Mouse (Mus musculus) heart, embryonic 14.5 days (tissue): ENCODE data around the gene Rhoq. TPM values are rescaled to one million over a fixed set of nuclear protein-coding genes. Genes with fewer than 3 reads are reported as not detected.
A peak's percentile ranks its signal among the peaks of the same experiment; 100 is the strongest.

ENCODE experiments used
- ATAC-seq: fragments of 200-750 bp; cut with Nextera tagmentation; 2 replicates; pipeline ENCODE4 v1.8.0; 2017; ENCODE audit warnings: low read depth, moderate TSS enrichment; ENCODE audit not compliant: insufficient number of reproducible peaks, insufficient read depth, low FRiP score
- H3K27ac ChIP-seq, 2 experiments: fragments of 200-500 bp in 1 of 2; fragments of 300-500 bp in 1 of 2; sonication (generic) in 1 of 2; replicated peaks in 1 of 2; 2 replicates each; pipeline ENCODE4 v1.5.1; 2012 to 2014; ENCODE audit warnings: low read depth in 2 of 2, low read length in 2 of 2, control low read depth in 1 of 2, mild to moderate bottlenecking in 1 of 2, mixed read lengths in 1 of 2; ENCODE audit not compliant: control insufficient read depth in 1 of 2, insufficient read depth in 1 of 2
- H3K27me3 ChIP-seq: fragments of 300-500 bp; sonication (generic); 2 replicates; pipeline ENCODE4 v1.6.1; 2014; ENCODE audit warnings: mild to moderate bottlenecking, low read length, control low read depth; ENCODE audit not compliant: control insufficient read depth, insufficient read depth
- H3K36me3 ChIP-seq: fragments of 300-500 bp; sonication (generic); 2 replicates; pipeline ENCODE4 v1.6.1; 2014; ENCODE audit warnings: mild to moderate bottlenecking, control low read depth, low read length, mixed read lengths; ENCODE audit not compliant: control insufficient read depth, insufficient read depth
- H3K4me1 ChIP-seq, 2 experiments: fragments of 200-500 bp in 1 of 2; fragments of 300-500 bp in 1 of 2; sonication (generic) in 1 of 2; 2 replicates each; pipeline ENCODE4 v1.6.1; 2012 to 2014; ENCODE audit warnings: low read length in 2 of 2, control low read depth in 1 of 2, mixed read lengths in 1 of 2; ENCODE audit not compliant: control insufficient read depth in 2 of 2, insufficient read depth in 2 of 2
- H3K4me2 ChIP-seq: fragments of 300-500 bp; sonication (generic); 2 replicates; pipeline ENCODE4 v1.6.1; 2014; ENCODE audit warnings: mild to moderate bottlenecking, low read length
- H3K4me3 ChIP-seq, 2 experiments: fragments of 200-500 bp in 1 of 2; fragments of 300-500 bp in 1 of 2; sonication (generic) in 1 of 2; 2 replicates each; pipeline ENCODE4 v1.5.1; 2012 to 2014; ENCODE audit warnings: low read length in 2 of 2, mild to moderate bottlenecking in 2 of 2, control low read depth in 1 of 2, low read depth in 1 of 2, moderate library complexity in 1 of 2; ENCODE audit not compliant: control insufficient read depth in 1 of 2, insufficient read depth in 1 of 2
- H3K9ac ChIP-seq: fragments of 300-500 bp; sonication (generic); 2 replicates; pipeline ENCODE4 v1.6.1; 2014; ENCODE audit warnings: mild to moderate bottlenecking, low read length
- H3K9me3 ChIP-seq: fragments of 300-500 bp; sonication (generic); 2 replicates; pipeline ENCODE4 v1.6.1; 2016; ENCODE audit warnings: low read length, control low read depth; ENCODE audit not compliant: control insufficient read depth
- WGBS: fragments of 180-500 bp; shearing (Covaris S2); extraction: QIAGEN DNeasy Blood & Tissue Kit; methylation state at CpG from one replicate; pipeline ENCODE4 v1.1.7; 2014; 5-methylcytosine and 5-hydroxymethylcytosine counted together
- polyA plus RNA-seq: library from polyadenylated mRNA; unstranded; fragments of >200 nt; fragmentation: Nextera tagmentation; extraction: Ambion mirVana; gene quantifications from 2 replicates; pipeline ENCODE4 v1.2.1, GENCODE M21; 2014

Rhoq gene
- polyA plus RNA-seq, 1 experiment from 2014 or later: 33.5 TPM

DNA sequence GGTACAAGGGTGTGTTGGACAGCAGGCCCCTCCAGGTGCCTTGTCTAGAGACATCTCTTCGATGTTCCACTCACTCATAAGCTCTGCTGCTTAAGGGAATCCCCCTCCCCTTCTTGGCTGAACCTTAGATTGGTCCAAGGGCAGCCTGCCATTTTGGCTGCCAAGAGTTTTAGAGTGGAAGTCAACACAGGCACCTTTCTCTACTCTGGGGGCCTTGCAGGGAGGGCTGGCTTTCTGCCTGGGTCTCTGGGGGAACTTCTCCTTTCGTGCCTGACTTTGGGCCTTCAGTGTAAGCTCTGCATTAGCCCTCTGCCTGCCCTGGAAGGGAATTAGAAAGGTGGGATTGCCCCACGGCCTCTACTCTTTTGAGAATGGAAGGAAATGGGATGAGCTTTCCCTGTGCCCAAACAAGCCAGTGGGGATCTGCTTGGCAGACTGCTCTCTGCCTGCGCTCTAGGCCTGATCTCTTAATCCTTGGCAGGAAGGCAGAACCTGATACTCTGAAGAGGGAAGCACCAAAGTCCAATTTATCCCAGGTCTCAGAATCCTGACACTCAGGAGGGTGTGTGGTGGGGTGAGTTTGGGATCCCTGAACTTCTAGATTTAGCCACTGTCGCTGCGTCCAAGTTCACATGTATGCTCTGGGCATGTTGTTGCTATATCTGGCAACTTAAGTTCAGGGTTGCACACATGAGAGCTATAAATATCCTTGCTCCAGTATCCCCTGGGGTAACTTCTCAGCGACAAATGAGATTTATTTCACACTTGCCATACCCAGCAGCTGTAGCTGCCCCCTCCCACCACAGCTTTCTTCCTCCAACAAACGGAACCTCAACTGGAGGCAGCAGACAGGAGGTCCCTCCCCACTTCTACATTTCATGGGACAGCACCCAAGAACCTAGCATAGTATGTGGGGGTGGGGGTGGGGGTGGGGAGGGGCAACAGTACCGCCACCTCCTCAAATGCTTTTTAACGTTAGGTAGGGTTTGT lies 4.9 kb downstream of the Rhoq start:
- Histone ChIP-seq H3K9ac (peak overlapping the region; percentile 3), H3K4me2 (peak overlapping the region; percentile 55), H3K36me3 (peaks cover 51% of the 10 kb centered on the region), H3K27ac (peak overlapping the region; percentile 92 to 96), H3K27me3 (no peaks in the 10 kb centered on the region), H3K9me3 (no peaks in the 10 kb centered on the region), H3K4me3 (peak overlapping the region; percentile 0 to 10; a peak in 1 of 4 replicates), H3K4me1 (peaks cover 31 to 50% of the 10 kb centered on the region in 2 experiments)
- WGBS: 51% methylated on average over 10 of the region's 10 CpGs
- no peak for ATAC-seq

DNA sequence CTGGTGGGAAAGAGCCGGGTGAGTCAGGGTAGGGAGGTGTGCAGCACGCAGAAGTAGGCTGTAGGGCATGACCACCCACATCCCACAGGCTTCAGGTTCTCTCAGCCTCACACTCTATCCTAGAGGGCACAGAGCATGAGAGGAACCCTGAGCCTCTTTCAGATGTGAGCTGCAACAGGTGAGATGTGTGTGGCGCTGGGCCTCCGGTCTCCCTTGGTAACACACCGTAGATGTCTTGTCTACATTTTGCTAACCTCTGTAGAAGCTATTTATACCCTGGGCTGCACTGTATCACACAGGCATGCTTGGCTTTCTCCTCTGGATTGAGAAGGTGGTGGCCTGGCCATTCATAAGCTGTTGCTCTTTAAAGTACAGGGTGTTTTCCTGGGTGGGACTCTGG lies 5.7 kb downstream of the Rhoq start:
- Histone ChIP-seq H3K27me3 (no peaks in the 10 kb centered on the region), H3K4me2 (peak overlapping the region; percentile 55), H3K4me1 (peaks cover 31 to 50% of the 10 kb centered on the region in 2 experiments), H3K9me3 (no peaks in the 10 kb centered on the region), H3K4me3 (peak overlapping the region; percentile 0 to 10; a peak in 1 of 4 replicates), H3K36me3 (peaks cover 59% of the 10 kb centered on the region), H3K9ac (peak overlapping the region; percentile 34), H3K27ac (peak overlapping the region; percentile 92 to 96)
- ATAC-seq: no peak; the same call in 1 of the 2 replicates
- WGBS: 60% methylated on average over 5 of the region's 5 CpGs

DNA sequence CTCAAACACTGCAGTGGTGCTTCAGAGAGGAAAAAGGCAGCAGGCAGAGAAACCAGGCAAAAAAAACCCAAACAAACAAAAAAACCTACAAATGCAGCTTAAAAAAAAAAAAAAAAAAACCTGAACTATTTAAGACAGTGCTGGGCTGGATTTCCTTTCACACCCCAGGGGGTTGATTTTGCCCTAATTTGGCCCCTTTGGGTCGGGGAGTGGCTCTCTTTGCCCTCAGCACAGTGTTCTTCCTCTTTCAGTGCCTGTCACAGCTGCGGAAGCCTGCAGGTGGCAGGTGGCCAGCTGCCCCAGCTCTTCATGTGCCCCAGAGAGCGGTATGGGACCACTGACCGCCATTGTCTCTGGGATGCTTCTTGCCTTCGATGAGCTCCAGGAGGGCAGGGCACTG lies 6.7 kb downstream of the Rhoq start:
- Histone ChIP-seq H3K36me3 (peaks cover 69% of the 10 kb centered on the region), H3K9ac (no peak overlapping the region), H3K4me1 (peaks cover 31 to 50% of the 10 kb centered on the region in 2 experiments), H3K9me3 (no peaks in the 10 kb centered on the region), H3K27ac (peak overlapping the region in 1 of 2 experiments; percentile 96; a peak in 1 of 4 replicates), H3K4me2 (no peak overlapping the region), H3K4me3 (no peak overlapping the region), H3K27me3 (no peaks in the 10 kb centered on the region)
- 73% methylated on average over 5 of the region's 5 CpGs for WGBS
- no peak for ATAC-seq

DNA sequence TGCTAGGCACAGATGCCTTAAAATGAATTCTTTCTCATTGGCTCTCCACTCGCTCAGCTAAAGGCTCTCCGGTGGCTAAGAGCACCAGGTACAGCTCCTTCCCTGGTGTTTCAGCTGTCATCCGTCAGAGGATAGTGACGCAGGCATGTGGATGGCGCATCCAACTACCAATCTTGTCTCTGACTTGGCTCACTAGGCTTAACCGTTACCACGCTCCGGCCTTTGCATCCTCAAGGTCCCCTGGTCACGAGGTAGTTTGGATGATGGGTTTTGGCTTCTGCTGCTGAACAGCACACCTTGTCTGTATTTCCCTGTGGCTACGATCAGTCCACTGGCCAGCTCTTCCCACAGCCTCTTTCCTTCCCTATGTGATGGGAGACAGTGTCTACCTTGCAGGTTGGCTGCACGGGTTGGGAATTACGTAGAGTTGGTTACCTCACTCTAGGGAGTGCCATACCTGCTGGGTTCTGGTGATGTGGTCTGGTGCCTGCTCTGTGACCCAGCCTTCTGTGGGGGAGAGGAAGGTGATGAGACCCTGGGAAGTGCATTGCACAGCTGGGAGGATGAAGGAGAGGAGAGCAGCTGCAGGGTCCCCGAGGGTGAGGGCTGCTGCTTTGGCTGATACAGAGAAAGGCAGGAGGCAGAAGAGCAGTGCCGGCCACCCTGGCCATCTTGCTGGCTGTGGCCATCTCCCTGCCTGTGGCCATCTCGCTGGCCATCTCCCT lies 7.3 kb downstream of the Rhoq start:
- peaks cover 26 to 45% of the 10 kb centered on the region in 2 experiments for H3K4me1 ChIP-seq
- H3K4me2 ChIP-seq: no peak overlapping the region
- no peak overlapping the region for H3K27ac ChIP-seq
- no peak overlapping the region for H3K4me3 ChIP-seq
- peaks cover 75% of the 10 kb centered on the region for H3K36me3 ChIP-seq
- H3K9ac ChIP-seq: no peak overlapping the region
- 92% methylated on average over 15 of the region's 15 CpGs for WGBS
- no peaks in the 10 kb centered on the region for H3K27me3 ChIP-seq
- no peaks in the 10 kb centered on the region for H3K9me3 ChIP-seq
- ATAC-seq: no peak

DNA sequence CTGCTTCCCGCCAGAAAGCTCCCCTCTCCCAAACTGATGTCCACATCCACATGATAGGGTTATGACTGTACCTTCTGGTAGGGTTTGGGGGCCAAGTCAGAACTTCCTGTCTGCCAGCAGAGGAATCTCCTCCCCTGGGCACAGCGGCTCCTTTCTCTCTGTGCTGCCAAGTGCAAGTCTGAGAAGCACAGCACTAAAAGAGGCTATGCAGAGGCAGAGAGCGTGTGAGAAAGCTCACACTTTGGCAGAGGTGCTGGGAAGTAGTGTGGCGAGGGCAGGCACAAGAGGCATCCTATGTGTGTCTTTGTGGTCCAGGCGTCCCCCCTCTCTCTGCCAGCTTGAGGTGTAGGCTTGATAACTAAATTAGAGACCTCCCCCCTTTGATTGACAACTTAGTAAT lies 8.2 kb downstream of the Rhoq start:
- WGBS: 79% methylated on average over 5 of the region's 5 CpGs
- no peaks in the 10 kb centered on the region for H3K27me3 ChIP-seq
- H3K9me3 ChIP-seq: no peaks in the 10 kb centered on the region
- peaks cover 23 to 38% of the 10 kb centered on the region in 2 experiments for H3K4me1 ChIP-seq
- H3K4me3 ChIP-seq: no peak overlapping the region
- no peak overlapping the region for H3K9ac ChIP-seq
- H3K4me2 ChIP-seq: no peak overlapping the region
- H3K36me3 ChIP-seq: peaks cover 77% of the 10 kb centered on the region
- no peak for ATAC-seq
- no peak overlapping the region for H3K27ac ChIP-seq

DNA sequence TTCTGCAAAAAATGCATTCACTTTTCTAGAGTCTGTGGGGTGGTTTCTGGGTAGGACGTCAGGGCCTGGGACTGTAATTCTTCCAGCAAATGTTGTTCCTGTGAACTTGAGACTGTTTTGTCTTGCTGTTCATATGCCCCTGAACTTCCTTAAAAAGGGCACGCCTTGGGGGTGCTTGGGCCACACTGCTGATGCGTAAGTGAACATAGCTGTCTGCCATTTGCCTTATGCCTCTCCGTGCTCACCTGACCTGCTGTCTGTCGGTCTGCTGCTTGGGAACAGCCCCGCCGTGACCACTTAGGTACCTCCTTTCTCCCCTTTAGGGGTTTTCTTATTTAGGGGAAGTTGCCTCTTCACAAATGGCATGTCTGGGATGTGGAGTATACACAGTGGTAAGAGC lies 9.0 kb downstream of the Rhoq start:
- no peak overlapping the region for H3K27ac ChIP-seq
- no peaks in the 10 kb centered on the region for H3K27me3 ChIP-seq
- H3K4me3 ChIP-seq: no peak overlapping the region
- no peak for ATAC-seq
- H3K9ac ChIP-seq: no peak overlapping the region
- WGBS: 88% methylated on average over 7 of the region's 7 CpGs
- no peak overlapping the region for H3K4me2 ChIP-seq
- peaks cover 23 to 32% of the 10 kb centered on the region in 2 experiments for H3K4me1 ChIP-seq
- H3K36me3 ChIP-seq: peaks cover 75% of the 10 kb centered on the region
- no peaks in the 10 kb centered on the region for H3K9me3 ChIP-seq

DNA sequence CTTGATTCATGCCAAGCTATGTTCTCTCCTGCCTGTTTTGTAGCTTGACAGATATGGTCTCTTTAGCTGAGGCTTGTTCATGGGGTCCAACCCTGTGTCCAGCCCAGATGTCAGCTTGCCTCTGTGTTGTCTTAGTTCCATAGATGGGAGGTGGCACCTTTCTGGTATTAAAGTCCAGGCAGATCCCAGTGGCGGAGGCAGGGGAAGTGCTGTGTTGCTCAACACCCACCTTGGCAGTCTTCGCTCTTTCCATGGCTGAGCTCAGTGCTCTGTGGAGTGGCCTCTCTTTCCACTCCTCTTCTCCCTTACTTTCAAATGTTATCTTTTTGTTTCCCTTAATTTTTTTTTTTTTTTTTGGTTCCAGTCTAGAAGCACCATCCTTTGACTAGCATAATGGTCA lies 10.2 kb downstream of the Rhoq start:
- no peak for ATAC-seq
- H3K36me3 ChIP-seq: peaks cover 77% of the 10 kb centered on the region
- no peak overlapping the region for H3K27ac ChIP-seq
- H3K9me3 ChIP-seq: no peaks in the 10 kb centered on the region
- H3K4me3 ChIP-seq: no peak overlapping the region
- 83% methylated on average over 2 of the region's 2 CpGs for WGBS
- no peaks in the 10 kb centered on the region for H3K27me3 ChIP-seq
- peaks cover 11 to 20% of the 10 kb centered on the region in 2 experiments for H3K4me1 ChIP-seq
- H3K4me2 ChIP-seq: no peak overlapping the region
- no peak overlapping the region for H3K9ac ChIP-seq
